ENCODE assay signal across 12 mouse cellular contexts in the genomic region with DNA sequence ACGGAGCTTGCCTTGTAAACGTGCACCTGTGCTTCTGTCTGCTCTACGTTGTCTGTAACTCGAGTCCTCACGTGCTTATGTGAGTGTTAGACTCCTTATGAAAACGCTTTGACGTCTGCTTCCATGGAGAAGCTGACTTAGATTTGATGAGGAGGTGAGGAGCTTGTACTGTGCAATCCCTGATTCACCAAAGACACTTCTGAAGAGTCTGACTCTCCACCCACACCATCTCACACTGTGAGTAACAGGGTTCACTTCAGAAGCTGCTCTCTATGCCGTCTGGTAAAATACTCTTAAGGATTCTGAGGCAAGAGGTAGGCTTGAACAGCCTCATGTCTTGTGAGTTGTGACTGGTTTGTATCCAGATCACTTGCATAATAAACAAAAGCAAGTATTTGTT.
"Had no signal": no experiment of that assay in that cellular context is flagged by ENCODE, and none has a peak within 500 bp of the region (broad histone marks: within the 10 kb centered on the region; RNA-seq: fewer than 3 reads in every experiment).

No protein-coding gene starts in this region.

- DNase-seq: retina, postnatal 1 day; right cerebral cortex, adult 18-20 months; right cerebral cortex, postnatal 14 days; right cerebral cortex, postnatal 25 days; right cerebral cortex, postnatal 4 days; spleen, adult 18-20 months; thymus, adult 18-20 months; thymus, adult 2 months; thymus, postnatal 14 days; thymus, postnatal 25 days; thymus, postnatal 36 days; thymus, postnatal 4 days had no signal
